Mouse (Mus musculus) cerebellum, adult 18-20 months (tissue): Measurements from ENCODE around the gene Gtf2f2.
"Not testable (repeated sequence)": the region's sequence is repeated elsewhere in the genome, so short reads cannot be mapped to it uniquely, and the experiment has no call there.

Experiments
- DNase-seq, 2 experiments: peaks; one replicate each; pipeline ENCODE4 v3.0.0; 2021

The Gtf2f2 gene

GRCm38 (mm10) chr14:75992371-75992770, 18.3 kb downstream of the Gtf2f2 start:
- DNase-seq: no peak

- DNase-seq: no peak
Observed at GRCm38 (mm10) chr14:75990936-75991335, 19.7 kb downstream of the Gtf2f2 start.

- no peak for DNase-seq
Observed at GRCm38 (mm10) chr14:75989168-75989567, 21.5 kb downstream of the Gtf2f2 start.

- DNase-seq: no peak
Observed at GRCm38 (mm10) chr14:75986878-75987483, 23.7 kb downstream of the Gtf2f2 start.

GRCm38 (mm10) chr14:75985112-75985511, 25.6 kb downstream of the Gtf2f2 start:
- DNase-seq: no peak

GRCm38 (mm10) chr14:75983891-75984290, 26.8 kb downstream of the Gtf2f2 start:
- DNase-seq: no peak

GRCm38 (mm10) chr14:75981231-75981630, 29.4 kb downstream of the Gtf2f2 start:
- no peak for DNase-seq

GRCm38 (mm10) chr14:75976107-75976506, 34.6 kb downstream of the Gtf2f2 start:
- no peak for DNase-seq

GRCm38 (mm10) chr14:75967291-75967690, 43.4 kb downstream of the Gtf2f2 start:
- DNase-seq: no peak

GRCm38 (mm10) chr14:75964433-75964832, 46.2 kb downstream of the Gtf2f2 start:
- DNase-seq: no peak

- DNase-seq: no peak
Observed at GRCm38 (mm10) chr14:75964000-75964399, 46.7 kb downstream of the Gtf2f2 start.

GRCm38 (mm10) chr14:75963215-75963614, 47.5 kb downstream of the Gtf2f2 start:
- no peak for DNase-seq

GRCm38 (mm10) chr14:75962250-75962649, 48.4 kb downstream of the Gtf2f2 start:
- DNase-seq: peak in 1 of 2 experiments; percentile 18

- no peak for DNase-seq
Observed at GRCm38 (mm10) chr14:75954766-75955165, 55.9 kb downstream of the Gtf2f2 start, which contains the start of gene Kctd4. Kctd4 (plus strand) TSS chr14:75955009.

- no peak for DNase-seq
Observed at GRCm38 (mm10) chr14:75953011-75953410, 57.7 kb downstream of the Gtf2f2 start.

- DNase-seq: no peak
Observed at GRCm38 (mm10) chr14:75947674-75948073, 63.0 kb downstream of the Gtf2f2 start.

- no peak for DNase-seq
Observed at GRCm38 (mm10) chr14:75942365-75942764, 68.3 kb downstream of the Gtf2f2 start.

- DNase-seq: no peak
Observed at GRCm38 (mm10) chr14:75941500-75941899, 69.2 kb downstream of the Gtf2f2 start.

GRCm38 (mm10) chr14:75937714-75938113, 73.0 kb downstream of the Gtf2f2 start:
- no peak for DNase-seq

GRCm38 (mm10) chr14:75934359-75934758, 76.3 kb downstream of the Gtf2f2 start:
- no peak for DNase-seq

GRCm38 (mm10) chr14:75931266-75931665, 79.4 kb downstream of the Gtf2f2 start:
- peak; percentile 5 to 19 for DNase-seq

- not testable (repeated sequence) for DNase-seq
Observed at GRCm38 (mm10) chr14:75929713-75930112, 81.0 kb downstream of the Gtf2f2 start.

GRCm38 (mm10) chr14:75923314-75924052, 87.2 kb downstream of the Gtf2f2 start:
- DNase-seq: no peak

- DNase-seq: no peak
Observed at GRCm38 (mm10) chr14:75912665-75913064, 98.0 kb downstream of the Gtf2f2 start.
